Mouse (Mus musculus): ENCODE data around the gene Plpp3.
A peak's percentile ranks its signal among the peaks of the same experiment; 100 is the strongest.

Gene Plpp3

GRCm38 (mm10) chr4:105157276-105158168 lies at the start of gene Plpp3:
Gene Plpp3, plus strand, starts transcription at chr4:105157347.
- DNase-seq, result peak; percentile 93

- DNase-seq, result peak; percentile 13
These were observed 49.1 kb upstream of the Plpp3 start for GRCm38 (mm10) chr4:105107943-105108640.

GRCm38 (mm10) chr4:105108641-105109198 lies 48.4 kb upstream of the Plpp3 start:
- DNase-seq, result peak; percentile 57

DNA sequence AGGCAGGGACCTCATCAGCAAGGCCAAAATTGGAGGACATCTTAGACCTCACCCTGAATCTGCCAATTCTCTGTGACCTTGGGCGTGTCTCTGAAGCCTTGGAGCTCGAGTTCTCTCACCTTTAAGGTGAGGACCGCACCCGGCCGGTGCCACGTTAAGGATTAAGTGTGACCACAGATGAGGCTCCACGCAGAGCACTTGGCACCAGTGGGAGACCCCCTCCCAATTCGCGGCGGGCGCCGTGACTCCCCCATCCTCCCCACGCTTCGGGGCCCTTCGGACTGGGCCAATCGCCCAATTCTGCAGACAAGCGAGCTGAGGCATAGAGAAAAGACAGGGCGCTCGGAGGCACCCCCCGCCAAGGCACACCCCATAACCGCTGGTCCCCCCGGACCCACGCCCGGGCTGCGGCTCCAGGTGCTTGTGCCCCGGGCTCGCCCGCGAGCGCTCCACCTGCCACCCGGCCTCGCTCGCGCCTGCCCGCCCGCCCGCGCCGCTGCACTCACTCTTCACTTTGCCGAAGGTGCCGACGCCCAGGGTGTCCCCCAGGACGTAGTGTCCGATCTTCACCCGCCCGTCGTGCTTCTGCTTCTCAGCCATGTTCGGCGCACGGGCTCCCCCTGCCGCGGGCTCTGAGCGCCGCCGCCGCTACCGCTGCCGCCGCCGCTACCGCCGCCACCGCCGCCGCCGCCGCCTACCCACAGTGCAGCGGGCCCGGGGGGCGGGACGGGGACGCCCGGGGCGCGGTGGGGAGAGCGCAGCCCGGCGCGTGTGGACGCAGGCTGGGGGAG lies 47.8 kb upstream of the Plpp3 start, which contains the start of gene Prkaa2:
Gene Prkaa2, minus strand, starts transcription at position 692 of the 791 bp plus-strand sequence.
- peak; percentile 86 for DNase-seq

GRCm38 (mm10) chr4:105109990-105110683 lies 47.0 kb upstream of the Plpp3 start:
- no peak for DNase-seq

- DNase-seq, result no peak
These were observed 46.5 kb upstream of the Plpp3 start for GRCm38 (mm10) chr4:105110684-105111035.

DNA sequence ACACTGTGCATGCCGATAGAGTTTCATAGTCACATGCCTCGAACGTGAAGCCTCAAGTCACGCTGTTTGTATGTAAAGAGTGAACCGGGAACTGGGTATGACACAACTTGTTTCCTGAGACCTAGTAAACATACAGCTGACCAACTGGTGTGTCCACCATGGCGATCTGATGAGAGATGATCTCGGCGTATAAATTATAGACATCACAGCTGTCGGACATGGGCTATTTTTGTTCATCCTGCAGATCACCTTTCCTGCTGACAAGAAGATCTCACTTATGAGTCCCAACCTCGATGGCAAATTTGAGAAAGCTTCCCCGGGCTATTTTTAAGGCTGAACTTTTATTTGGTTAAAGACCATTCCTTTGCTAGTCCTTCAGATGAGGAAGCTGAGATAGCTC lies 45.4 kb upstream of the Plpp3 start:
- DNase-seq, result no peak

DNA sequence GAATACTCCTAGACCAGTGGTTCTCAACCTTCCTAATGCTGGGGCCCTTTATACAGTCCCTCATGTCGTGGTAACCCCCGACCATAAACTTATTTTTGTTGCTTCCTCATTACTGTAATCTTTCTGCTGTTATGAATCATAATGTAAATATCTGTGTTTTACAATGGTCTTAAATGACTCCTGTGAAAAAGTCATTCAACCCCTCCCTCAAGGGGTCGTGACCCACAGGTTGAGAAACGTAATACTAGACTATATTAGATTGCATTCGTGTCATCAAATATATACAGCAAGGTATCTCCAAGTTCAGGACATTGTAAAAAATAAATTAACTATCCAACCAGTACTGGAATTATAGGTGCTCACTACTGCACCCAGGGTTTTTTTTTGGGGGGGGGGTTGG lies 44.1 kb upstream of the Plpp3 start:
- DNase-seq, result no peak

DNA sequence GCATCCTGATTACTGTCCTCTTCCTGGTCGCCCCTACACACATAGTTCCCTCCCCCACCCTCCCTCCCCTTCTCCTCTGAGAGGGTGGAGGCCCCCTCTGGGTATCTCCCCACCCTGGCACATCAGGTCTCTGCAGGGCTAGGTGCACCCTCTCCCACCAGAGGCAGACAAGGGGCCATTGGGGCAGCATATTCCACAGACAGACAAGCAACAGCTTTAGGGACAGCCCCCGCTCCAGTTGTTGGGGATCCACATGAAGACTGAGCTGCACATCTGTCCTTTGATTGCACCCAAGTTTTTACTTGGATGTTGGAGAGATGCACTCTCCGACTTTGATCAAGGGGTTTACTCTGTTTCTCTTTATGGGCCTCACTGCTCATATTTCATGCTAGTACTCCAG lies 43.7 kb upstream of the Plpp3 start:
- DNase-seq, result no peak

- DNase-seq, result no peak
These were observed 36.1 kb upstream of the Plpp3 start for GRCm38 (mm10) chr4:105121081-105121480.

- peak; percentile 80 for DNase-seq
These were observed 34.7 kb upstream of the Plpp3 start for GRCm38 (mm10) chr4:105122429-105122828.

DNA sequence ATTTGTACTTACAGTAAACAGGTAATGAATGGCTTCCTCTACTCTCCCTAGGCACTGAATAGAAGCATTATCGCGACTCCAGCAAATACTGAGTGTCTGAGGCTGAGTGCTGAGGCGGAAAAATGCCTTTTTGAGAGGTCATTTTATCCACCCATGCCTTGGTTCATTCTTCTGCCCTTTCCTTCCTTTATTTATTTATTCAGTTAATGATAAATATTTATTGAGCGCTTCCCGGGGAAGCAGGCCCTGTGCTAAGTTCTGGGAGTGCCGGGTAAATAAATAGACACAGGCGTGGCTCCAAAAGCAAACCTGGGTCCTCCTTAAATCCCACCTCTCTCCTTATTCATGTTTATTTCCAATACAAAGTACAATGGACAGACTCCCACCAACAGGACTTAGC lies 27.9 kb upstream of the Plpp3 start:
- no peak for DNase-seq

DNA sequence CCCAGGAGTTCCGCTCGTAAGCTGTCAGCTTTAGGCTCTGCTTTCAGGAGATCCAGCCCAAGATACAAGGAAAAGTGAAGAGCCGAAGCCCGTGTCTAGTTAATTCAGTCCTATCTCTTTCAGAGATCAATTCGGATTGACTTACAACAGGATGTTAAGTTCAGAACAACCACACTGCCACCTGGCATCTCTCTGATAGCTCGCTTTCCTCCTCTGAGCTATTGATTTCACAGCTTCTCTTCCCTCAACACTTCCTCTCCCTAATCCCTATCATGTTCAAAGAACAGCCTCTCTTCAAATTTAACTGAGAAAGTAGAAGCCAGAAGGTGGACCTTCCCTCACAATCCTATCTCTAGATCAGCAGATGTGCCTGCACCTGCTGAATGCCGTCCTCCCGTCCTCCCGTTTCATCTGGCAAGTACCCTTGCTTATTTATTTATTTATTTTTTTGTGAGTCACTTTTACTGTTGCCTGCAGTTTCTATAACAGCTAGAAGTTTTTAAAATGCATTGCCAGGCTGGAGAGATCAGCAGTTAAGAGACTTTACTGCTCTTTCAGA lies 25.3 kb upstream of the Plpp3 start:
- DNase-seq, result no peak

DNA sequence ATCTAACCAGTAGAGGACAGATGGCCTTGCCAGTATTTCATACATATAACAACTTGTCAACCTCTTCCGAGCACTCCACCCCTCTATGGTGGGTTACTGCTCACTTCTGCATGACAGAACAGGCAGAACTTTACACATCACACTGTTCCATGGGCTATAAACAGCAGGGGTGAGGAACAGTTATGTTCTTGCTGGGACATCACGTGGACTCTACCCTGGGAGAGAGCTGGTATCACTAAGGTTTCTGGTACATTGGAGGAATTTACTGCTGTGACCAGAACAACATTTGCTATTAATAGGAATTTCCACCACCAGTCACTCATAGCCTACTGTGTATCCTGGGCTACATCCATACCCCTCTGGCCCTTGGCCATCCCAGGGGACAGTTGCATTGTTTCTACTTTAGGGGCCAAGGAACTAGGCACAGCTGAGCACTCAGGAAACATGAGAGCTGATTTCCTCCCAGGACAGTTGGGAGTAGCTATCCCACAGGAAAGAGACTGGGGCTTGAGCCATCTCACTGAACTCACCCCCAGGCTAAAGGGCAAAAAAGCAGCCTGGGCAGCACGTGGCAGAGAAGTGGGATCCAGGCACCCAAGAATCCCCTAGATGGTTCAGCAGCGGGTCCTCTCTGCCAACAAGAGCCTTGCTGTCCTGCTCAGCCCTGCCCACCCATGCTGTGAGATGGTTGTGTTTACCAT lies 23.6 kb upstream of the Plpp3 start:
- DNase-seq, result no peak

DNA sequence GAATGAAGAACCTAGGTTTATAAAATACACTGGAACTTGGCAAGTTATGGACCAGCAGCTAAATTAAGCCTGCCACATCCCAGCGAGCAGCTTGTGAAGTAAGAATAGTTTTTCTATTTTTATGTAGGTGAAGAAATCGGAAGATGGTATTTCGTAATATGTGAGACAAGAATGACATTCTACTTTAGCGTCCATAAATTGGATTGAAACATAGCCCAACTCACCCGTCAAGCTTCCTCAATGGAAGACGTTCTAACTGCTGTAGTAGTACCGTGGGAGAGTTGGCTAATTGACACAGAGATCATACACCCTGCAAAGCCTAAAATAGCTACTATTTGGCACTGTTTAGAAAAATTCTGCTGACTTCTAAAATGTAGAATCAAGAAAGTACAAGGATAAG lies 7.7 kb upstream of the Plpp3 start:
- DNase-seq, result no peak

GRCm38 (mm10) chr4:105151911-105152690 lies 5.0 kb upstream of the Plpp3 start:
- peak; percentile 86 for DNase-seq

GRCm38 (mm10) chr4:105153227-105153626 lies 3.9 kb upstream of the Plpp3 start:
- no peak for DNase-seq

- no peak for DNase-seq
These were observed 866 bp upstream of the Plpp3 start for GRCm38 (mm10) chr4:105156281-105156680.

GRCm38 (mm10) chr4:105156955-105157275 lies 232 bp upstream of the Plpp3 start:
- DNase-seq, result no peak

GRCm38 (mm10) chr4:105158169-105158555 lies 1.0 kb downstream of the Plpp3 start:
- peak; percentile 88 for DNase-seq
